Mouse (Mus musculus) intestine, postnatal 0 days (tissue): ENCODE measurements at regions not wholly inside any gene's neighbourhood (a gene's known extent, or its start where the extent isn't known, plus 50 kb on each side); places are given as distances from the start of the nearest gene placed in this dataset.
A peak's percentile ranks its signal among the peaks of the same experiment; 100 is the strongest.
"Not testable (repeated sequence)": the region's sequence is repeated elsewhere in the genome, so short reads cannot be mapped to it uniquely, and the experiment has no call there.

Source experiments
- ATAC-seq: fragments of 200-750 bp; cut with Nextera tagmentation; 2 replicates; pipeline ENCODE4 v1.8.0; 2017; ENCODE audit warnings: mild to moderate bottlenecking, moderate TSS enrichment, moderate library complexity
- H3K27ac ChIP-seq: fragments of 300-500 bp; sonication (generic); 2 replicates; pipeline ENCODE4 v1.5.1; 2014; ENCODE audit warnings: mild to moderate bottlenecking, low read depth, low read length, moderate library complexity
- H3K27me3 ChIP-seq: fragments of 300-500 bp; sonication (generic); replicated peaks from 2 replicates; pipeline ENCODE4 v1.6.1; 2014; ENCODE audit warnings: low read length, mixed read lengths; ENCODE audit not compliant: control insufficient read depth, insufficient read depth
- H3K36me3 ChIP-seq: fragments of 300-500 bp; sonication (generic); 2 replicates; pipeline ENCODE4 v1.6.1; 2014; ENCODE audit warnings: mild to moderate bottlenecking, moderate library complexity; ENCODE audit not compliant: control insufficient read depth, insufficient read depth
- H3K4me1 ChIP-seq: fragments of 300-500 bp; sonication (generic); replicated peaks from 2 replicates; pipeline ENCODE4 v1.6.1; 2014; ENCODE audit warnings: antibody characterized with exemption, low read length, mixed read lengths; ENCODE audit not compliant: control insufficient read depth, insufficient read depth
- H3K4me2 ChIP-seq: fragments of 300-500 bp; sonication (generic); replicated peaks from 2 replicates; pipeline ENCODE4 v1.6.1; 2014; ENCODE audit warnings: low read depth, mild to moderate bottlenecking, moderate library complexity
- H3K4me3 ChIP-seq: fragments of 300-500 bp; sonication (generic); 2 replicates; pipeline ENCODE4 v1.5.1; 2014; ENCODE audit warnings: low read depth, low read length
- H3K9ac ChIP-seq: fragments of 300-500 bp; sonication (generic); 2 replicates; pipeline ENCODE4 v1.6.1; 2014; ENCODE audit warnings: mild to moderate bottlenecking, low read depth, low read length
- H3K9me3 ChIP-seq: fragments of 300-500 bp; sonication (generic); 2 replicates; pipeline ENCODE4 v1.6.1; 2016; ENCODE audit warnings: mixed run types; ENCODE audit not compliant: control insufficient read depth
- CTCF ChIP-seq: sonication (generic); IDR thresholded peaks from 2 replicates; pipeline ENCODE4 v1.5.1; 2016; ENCODE audit warnings: low read depth, mild to moderate bottlenecking, control low read depth, antibody characterized with exemption, moderate library complexity
- WGBS: fragments of 180-500 bp; shearing (Covaris S2); extraction: QIAGEN DNeasy Blood & Tissue Kit; methylation state at CpG from one replicate; pipeline ENCODE4 v1.1.7; 2014; 5-methylcytosine and 5-hydroxymethylcytosine counted together

DNA sequence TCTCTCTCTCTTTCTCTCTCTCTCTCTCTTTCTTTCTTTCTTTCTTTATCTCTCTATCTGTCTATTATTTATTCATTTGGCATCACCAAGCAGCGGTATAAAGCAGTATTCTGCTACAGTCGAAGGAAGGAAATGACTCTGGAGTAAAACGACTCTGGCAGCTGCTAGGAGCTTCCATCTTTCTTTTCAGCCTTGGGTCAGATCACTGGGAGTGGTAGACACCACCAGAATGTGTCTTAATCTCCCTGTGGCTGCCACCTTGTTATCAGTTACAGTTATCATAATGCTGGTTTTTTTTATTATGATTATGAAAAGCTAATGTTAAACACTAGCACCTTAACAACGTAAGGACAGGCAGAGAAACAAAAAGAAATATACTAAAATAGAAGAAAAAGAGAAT is 219.2 kb upstream of the Zpld1 start:
- Histone ChIP-seq H3K9ac (no peak overlapping the region), H3K4me2 (no peak overlapping the region), H3K4me3 (no peak overlapping the region), H3K36me3 (no peaks in the 10 kb centered on the region), H3K27me3 (no peaks in the 10 kb centered on the region), H3K4me1 (no peaks in the 10 kb centered on the region), H3K27ac (no peak overlapping the region), H3K9me3 (no peaks in the 10 kb centered on the region)
- TF ChIP-seq CTCF, result no peak
- 72% methylated on average over 4 of the region's 4 CpGs for WGBS
- no peak for ATAC-seq

DNA sequence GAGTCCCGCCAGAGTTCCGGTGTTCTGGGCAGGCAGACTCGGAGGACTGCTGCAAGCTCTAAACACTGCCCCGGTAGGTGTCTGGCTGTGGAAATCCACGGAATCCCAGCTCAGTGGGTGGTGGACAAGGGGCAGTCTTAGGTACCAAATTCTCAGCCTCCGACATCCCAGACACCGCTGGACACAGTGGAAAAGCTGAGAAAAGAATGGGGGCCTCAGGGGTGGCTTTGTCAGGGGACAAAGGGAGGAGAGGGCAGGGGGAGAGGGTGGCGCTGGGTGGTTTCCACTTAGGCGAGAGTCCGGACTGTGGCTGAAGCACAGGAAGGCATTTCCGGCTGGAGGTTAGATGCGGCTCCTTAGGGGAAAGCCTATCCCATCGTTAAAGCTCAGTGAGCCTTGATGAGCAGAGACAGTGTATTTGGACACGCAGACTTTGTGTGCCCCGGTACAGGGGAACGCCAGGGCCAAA is 217.5 kb upstream of the Zpld1 start:
- no peaks in the 10 kb centered on the region for H3K4me1 ChIP-seq
- no peak overlapping the region for H3K27ac ChIP-seq
- no peaks in the 10 kb centered on the region for H3K36me3 ChIP-seq
- TF ChIP-seq CTCF, result no peak
- H3K4me2 ChIP-seq, result no peak overlapping the region
- H3K9me3 ChIP-seq, result no peaks in the 10 kb centered on the region
- no peak for ATAC-seq
- 78% methylated on average over 16 of the region's 16 CpGs for WGBS
- no peak overlapping the region for H3K9ac ChIP-seq
- H3K27me3 ChIP-seq, result no peaks in the 10 kb centered on the region
- H3K4me3 ChIP-seq, result no peak overlapping the region

DNA sequence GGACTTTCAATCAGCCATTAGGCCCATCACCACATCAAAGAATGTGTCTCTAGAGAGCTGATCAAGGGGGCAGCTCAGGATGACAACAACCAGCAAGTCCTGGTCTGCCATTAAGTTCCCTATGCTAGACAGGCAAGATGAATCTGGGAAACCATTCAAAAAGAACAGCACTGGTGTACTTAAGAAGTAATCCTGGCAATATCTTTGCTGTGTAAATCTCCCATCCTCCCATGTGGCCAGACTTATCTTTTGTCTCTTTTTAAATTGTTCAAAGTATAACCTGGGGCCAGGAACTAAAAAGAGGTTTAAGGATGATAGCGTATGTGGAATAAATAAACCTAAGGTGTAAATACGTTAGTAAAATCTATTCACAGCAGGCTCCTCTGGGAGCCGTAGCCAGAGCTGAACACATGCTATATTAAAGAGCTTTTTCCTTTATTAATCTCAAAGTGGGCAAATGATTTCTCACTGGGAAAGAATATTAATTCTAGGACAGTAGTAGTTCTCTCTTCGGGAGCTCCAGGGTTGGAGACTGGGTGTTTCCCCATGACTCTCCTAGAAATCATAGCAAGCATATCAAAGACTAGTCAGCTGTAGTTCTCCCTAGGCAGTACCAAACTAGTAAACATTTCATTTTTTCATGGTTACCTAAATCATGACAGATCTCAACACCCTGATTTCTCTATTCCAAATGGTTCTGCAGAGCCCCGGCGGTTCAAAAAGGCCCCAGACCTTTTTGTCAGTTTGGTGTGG is 216.8 kb upstream of the Zpld1 start:
- H3K9me3 ChIP-seq, result no peaks in the 10 kb centered on the region
- 86% methylated on average over 6 of the region's 6 CpGs for WGBS
- ATAC-seq, result no peak

GRCm38 (mm10) chr16:55504796-55505413 is 207.1 kb upstream of the Zpld1 start:
- TF ChIP-seq CTCF, result no peak
- Histone ChIP-seq H3K4me3 (no peak overlapping the region), H3K27me3 (no peaks in the 10 kb centered on the region), H3K36me3 (no peaks in the 10 kb centered on the region), H3K9ac (no peak overlapping the region), H3K9me3 (no peaks in the 10 kb centered on the region), H3K4me2 (no peak overlapping the region), H3K4me1 (no peaks in the 10 kb centered on the region), H3K27ac (no peak overlapping the region)
- 22% methylated on average over 6 of the region's 6 CpGs for WGBS
- ATAC-seq, result peak; percentile 43; the same call in 1 of the 2 replicates

More for the DNA sequence above, 216.8 kb upstream of the Zpld1 start:
- Histone ChIP-seq H3K4me3 (no peak overlapping the region), H3K27me3 (no peaks in the 10 kb centered on the region), H3K4me1 (no peaks in the 10 kb centered on the region), H3K36me3 (no peaks in the 10 kb centered on the region), H3K27ac (no peak overlapping the region), H3K4me2 (no peak overlapping the region), H3K9ac (no peak overlapping the region)
- no peak for TF ChIP-seq CTCF

- H3K27ac ChIP-seq, result no peak overlapping the region
- H3K9ac ChIP-seq, result no peak overlapping the region
- no peaks in the 10 kb centered on the region for H3K4me1 ChIP-seq
- no peak overlapping the region for H3K4me3 ChIP-seq
- TF ChIP-seq CTCF, result no peak
- no peaks in the 10 kb centered on the region for H3K36me3 ChIP-seq
- ATAC-seq, result no peak
- 63% methylated on average over 3 of the region's 3 CpGs for WGBS
- H3K9me3 ChIP-seq, result no peaks in the 10 kb centered on the region
- no peaks in the 10 kb centered on the region for H3K27me3 ChIP-seq
- no peak overlapping the region for H3K4me2 ChIP-seq
These were observed 206.5 kb upstream of the Zpld1 start for GRCm38 (mm10) chr16:55504274-55504673.

DNA sequence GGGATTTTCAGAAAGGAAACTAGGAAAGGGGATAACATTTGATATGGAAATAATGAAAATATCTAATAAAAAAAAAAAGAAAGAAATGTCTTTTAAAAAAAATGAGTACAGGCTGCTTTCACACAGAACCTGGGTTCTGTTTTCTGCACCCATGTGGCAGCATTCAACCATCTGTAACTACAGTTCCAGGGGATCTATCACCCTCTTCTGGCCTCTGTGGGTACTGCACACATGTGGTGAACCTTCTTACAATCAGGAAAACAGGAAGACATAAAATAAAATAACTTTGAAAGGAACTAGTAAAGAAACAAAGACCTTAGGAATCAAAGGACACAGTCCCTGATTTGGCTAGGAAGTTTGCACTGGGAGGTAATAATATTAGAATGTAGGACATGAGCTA is 205.5 kb upstream of the Zpld1 start:
- no peak for ATAC-seq
- no peaks in the 10 kb centered on the region for H3K4me1 ChIP-seq
- H3K4me2 ChIP-seq, result no peak overlapping the region
- no peaks in the 10 kb centered on the region for H3K27me3 ChIP-seq
- no peak overlapping the region for H3K27ac ChIP-seq
- H3K9ac ChIP-seq, result no peak overlapping the region
- no peaks in the 10 kb centered on the region for H3K9me3 ChIP-seq
- H3K36me3 ChIP-seq, result no peaks in the 10 kb centered on the region
- no peak overlapping the region for H3K4me3 ChIP-seq
- peak; percentile 39 for TF ChIP-seq CTCF

DNA sequence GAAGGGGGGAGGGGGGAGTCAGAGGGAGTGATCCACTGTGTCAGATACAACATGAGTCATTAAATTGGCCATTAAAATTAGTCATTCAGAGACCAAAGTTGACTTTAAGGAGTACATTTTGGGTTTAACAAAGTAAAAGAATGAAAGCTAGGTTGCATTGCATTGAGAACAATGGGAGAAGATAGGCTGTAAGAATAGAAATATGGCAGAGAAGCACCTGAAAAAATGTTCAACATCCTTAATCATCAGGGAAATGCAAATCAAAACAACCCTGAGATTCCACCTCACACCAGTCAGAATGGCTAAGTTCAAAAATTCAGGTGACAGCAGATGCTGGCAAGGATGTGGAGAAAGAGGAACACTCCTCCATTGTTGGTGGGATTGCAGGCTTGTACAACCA is 202.0 kb upstream of the Zpld1 start:
- H3K4me1 ChIP-seq, H3K9me3 ChIP-seq, H3K27ac ChIP-seq, H3K36me3 ChIP-seq, H3K27me3 ChIP-seq, ATAC-seq, H3K9ac ChIP-seq, H3K4me2 ChIP-seq, H3K4me3 ChIP-seq: not testable (repeated sequence)
